Mouse (Mus musculus) thymus, adult 2 months (tissue): ENCODE data around the gene Casp2.

ENCODE experiments used
- CTCF ChIP-seq: fragments of 200-500 bp; IDR thresholded peaks from 2 replicates; pipeline ENCODE4 v1.5.1; 2012; ENCODE audit warnings: mild to moderate bottlenecking, control low read depth, low read length, moderate library complexity, borderline replicate concordance; ENCODE audit not compliant: control insufficient read depth, poor library complexity, insufficient read depth; ENCODE audit errors: extremely low read depth
- POLR2A ChIP-seq: fragments of 200-500 bp; IDR thresholded peaks from 2 replicates; pipeline ENCODE4 v1.6.1; 2012; ENCODE audit warnings: mild to moderate bottlenecking, low read length, control low read depth, moderate library complexity; ENCODE audit not compliant: control insufficient read depth, poor library complexity, insufficient read depth; ENCODE audit errors: extremely low read depth

DNA sequence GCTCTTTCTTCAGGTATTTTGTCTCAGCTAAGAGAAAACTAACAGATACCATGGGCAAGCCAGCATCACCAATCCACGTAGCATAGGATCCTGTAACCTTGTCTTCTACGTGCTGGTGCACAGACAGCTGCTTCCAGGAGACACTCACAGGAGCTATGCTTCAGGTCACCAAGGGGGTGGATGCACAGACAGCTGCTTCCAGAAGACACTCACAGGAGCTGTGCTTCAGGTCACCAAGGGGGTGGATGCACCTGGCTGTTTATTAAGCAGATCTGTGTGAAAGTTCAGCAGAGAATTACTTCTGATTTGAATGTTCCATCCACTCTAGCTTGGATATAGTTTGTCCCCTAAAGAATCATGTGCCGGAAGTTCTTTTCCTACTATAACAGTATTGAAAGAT lies 66.2 kb downstream of the Casp2 start:
- no peak for TF ChIP-seq CTCF
- TF ChIP-seq POLR2A: no peak
